Mouse (Mus musculus): ENCODE measurements around the gene Stat1.

Stat1 gene

GRCm38 (mm10) chr1:52118860-52119591, at the start of gene Stat1:
Stat1 (plus strand) TSS chr1:52119440.
- DNase-seq, result peak; percentile 85 to 86

- DNase-seq, result no peak
These were observed 39.4 kb upstream of the Stat1 start for GRCm38 (mm10) chr1:52079724-52080367.

- DNase-seq, result no peak
These were observed 38.9 kb upstream of the Stat1 start for GRCm38 (mm10) chr1:52080375-52080774.

GRCm38 (mm10) chr1:52086236-52086635, 33.0 kb upstream of the Stat1 start:
- DNase-seq, result no peak

DNA sequence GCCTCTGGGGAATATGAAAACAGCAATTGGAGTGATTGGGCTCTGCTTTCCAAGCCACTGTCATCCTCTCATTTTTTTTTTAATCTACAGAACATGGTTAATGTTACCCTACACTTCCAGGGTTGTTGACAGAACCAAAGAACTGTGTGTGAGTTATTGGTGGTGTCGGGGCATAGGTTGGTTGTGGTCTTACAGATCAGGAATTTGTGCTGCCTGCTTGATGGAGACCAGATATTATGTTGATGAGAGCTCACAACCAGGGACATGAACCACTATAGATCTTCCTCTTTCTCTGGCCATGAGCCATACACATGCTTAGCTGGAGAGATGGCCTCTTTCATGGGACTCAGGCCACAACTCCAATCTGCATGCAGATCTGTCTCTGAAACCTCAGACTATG, 32.1 kb upstream of the Stat1 start:
- no peak for DNase-seq

DNA sequence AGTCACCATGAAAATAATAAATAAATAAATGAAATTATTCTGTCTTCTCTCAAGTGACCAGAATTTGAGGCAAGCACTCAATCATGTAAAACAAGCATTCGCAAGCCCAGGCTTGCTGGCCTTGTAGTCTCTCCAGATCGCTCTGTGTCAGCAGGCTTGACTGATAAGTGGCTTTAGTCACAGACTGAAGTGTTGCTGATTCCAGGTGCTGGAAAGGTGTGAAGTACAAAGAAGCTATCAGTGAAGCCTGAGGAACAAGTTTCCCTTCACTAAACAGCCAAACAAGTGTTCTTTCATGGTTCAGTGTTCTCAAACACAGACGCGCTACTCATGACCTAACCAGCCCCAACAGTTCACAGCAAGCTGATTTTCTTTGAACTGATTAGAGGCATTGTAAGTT, 30.6 kb upstream of the Stat1 start:
- no peak for DNase-seq

- DNase-seq, result peak in 1 of 2 experiments; percentile 48
These were observed 20.5 kb upstream of the Stat1 start for GRCm38 (mm10) chr1:52098618-52099232.

- DNase-seq, result no peak
These were observed 18.7 kb upstream of the Stat1 start for GRCm38 (mm10) chr1:52100496-52100895.

GRCm38 (mm10) chr1:52102795-52103194, 16.4 kb upstream of the Stat1 start:
- no peak for DNase-seq

GRCm38 (mm10) chr1:52107206-52107605, 12.0 kb upstream of the Stat1 start:
- DNase-seq, result no peak

- no peak for DNase-seq
These were observed 8.0 kb upstream of the Stat1 start for GRCm38 (mm10) chr1:52111217-52111616.

GRCm38 (mm10) chr1:52112301-52112700, 6.9 kb upstream of the Stat1 start:
- DNase-seq, result no peak

DNA sequence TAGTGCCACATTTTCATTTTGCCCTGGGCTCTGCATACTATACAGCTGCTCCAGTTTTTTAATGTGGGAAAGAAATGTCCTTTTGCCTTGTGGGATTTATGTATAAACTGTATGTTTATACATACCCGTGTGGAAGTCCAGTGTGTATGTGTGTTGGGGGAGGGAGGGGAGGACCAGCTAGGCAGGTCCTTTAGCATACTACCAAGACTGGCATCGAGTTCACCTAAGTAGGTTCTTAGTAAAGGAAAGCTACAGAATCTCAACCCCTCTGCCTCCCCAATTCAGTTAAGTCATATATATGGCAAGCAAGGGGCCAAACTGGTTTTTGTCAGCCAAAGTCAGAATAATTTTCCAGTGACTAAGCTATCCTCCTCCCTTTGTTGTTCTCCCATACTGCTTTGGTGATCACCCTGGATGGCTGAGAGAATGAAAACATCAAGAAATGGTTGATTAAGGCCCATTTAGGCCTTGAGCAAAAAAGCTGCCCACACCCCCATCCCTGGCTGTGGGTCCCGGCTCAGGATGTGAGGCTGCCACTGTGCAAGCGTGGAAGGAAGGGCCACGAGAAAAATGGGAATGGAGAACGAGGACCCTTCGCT, 6.1 kb upstream of the Stat1 start:
- no peak for DNase-seq

- DNase-seq, result peak; percentile 98 to 99
These were observed 5.6 kb upstream of the Stat1 start for GRCm38 (mm10) chr1:52113666-52114069.

GRCm38 (mm10) chr1:52116441-52116840, 2.8 kb upstream of the Stat1 start:
- no peak for DNase-seq

DNA sequence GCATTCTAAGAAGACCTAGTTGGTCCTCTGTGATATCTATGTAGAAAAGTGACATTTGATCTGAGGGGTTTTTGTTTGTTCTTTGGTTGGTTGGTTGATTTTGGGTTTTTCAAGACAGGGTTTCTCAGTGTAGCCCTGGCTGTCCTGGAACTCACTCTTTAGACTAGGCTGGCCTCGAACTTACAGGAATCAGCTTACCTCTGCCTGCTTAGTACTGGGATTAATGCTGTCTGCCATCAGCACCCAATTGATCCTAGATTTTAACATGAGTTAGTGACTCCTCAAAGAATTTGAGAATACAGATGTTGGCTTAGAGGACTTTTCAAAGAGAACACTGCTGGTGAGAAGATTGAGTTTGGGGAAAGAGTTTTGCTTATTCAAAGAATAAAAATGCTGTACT, 1.5 kb upstream of the Stat1 start:
- DNase-seq, result no peak

DNA sequence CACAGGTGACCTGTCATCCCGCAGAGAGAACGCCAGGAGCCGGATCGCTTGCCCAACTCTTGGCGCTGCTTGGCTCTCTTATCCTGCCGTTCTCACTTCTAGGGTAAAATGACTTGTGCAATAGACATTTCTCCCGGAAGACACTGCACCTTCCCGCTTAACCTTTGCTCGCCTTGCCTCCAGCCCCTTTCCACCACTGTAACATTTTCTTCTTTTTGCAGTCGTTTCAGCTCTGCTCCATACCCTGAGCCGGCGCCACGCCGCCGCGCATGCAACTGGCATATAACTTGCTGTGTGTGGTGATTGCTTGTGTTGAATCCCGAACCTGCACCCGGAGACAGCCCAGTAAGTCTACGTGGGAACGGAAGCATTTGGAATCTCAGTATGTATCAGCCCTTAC, 451 bp downstream of the Stat1 start:
- no peak for DNase-seq

GRCm38 (mm10) chr1:52120191-52120590, 951 bp downstream of the Stat1 start:
- DNase-seq, result no peak

- no peak for DNase-seq
These were observed 1.8 kb downstream of the Stat1 start for GRCm38 (mm10) chr1:52121052-52121451.

DNA sequence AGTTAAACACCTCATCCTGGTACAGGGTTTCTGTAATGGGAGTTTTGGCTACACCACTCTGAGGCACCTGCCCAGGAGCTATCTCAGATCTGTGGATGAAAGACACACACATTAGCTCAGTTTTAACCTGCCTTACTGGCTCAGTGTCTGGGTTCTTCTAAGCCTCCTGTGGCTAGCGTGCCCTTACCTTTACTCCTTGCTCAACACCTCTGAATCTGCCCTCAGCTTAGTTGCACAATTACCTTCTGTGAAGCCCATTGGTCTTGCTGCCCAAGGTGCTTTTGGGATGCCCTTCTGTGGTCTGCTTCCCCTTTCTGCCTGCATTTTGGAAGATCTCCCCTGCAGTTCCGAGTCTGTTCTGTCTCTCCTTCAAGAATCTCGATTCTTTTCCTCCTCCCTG, 5.6 kb downstream of the Stat1 start:
- DNase-seq, result no peak

GRCm38 (mm10) chr1:52127350-52127749, 8.1 kb downstream of the Stat1 start:
- no peak for DNase-seq

- no peak for DNase-seq
These were observed 10.6 kb downstream of the Stat1 start for GRCm38 (mm10) chr1:52129794-52130193.

- DNase-seq, result no peak
These were observed 12.6 kb downstream of the Stat1 start for GRCm38 (mm10) chr1:52131787-52132377.
